13 mouse cellular contexts compared by ENCODE assay signal in genomic region chr7:76661072-76661471, GRCm38 (mm10).
DNase-seq lines count a peak whose midpoint lies in the region; ATAC-seq and TF ChIP-seq lines count a peak whose summit lies in the region.
"Had no signal": no experiment of that assay in that cellular context is flagged by ENCODE, and none has a peak within 500 bp of the region (broad histone marks: within the 10 kb centered on the region; RNA-seq: fewer than 3 reads in every experiment).

No protein-coding gene starts in this region.

- no peak overlapping the region for H3K4me3 ChIP-seq in intestine, embryonic 14.5 days (ENCODE audit: low read depth, low read length)
- no peak overlapping the region for H3K4me3 ChIP-seq in intestine, postnatal 0 days (ENCODE audit: low read depth, low read length)
- H3K4me3 ChIP-seq in stomach, embryonic 16.5 days (replicated peaks; ENCODE audit: low read length) = no peak overlapping the region
- no peak overlapping the region for H3K4me3 ChIP-seq in forebrain, embryonic 14.5 days (ENCODE audit: low read depth, low read length)
- H3K4me3 ChIP-seq: hindbrain, embryonic 13.5 days; limb, embryonic 10.5 days; midbrain, embryonic 13.5 days had no signal

- peak; percentile 57 for DNase-seq in intestine, embryonic 14.5 days (ENCODE audit: low spot score)
- peak; percentile 3 for DNase-seq in ovary, postnatal 36 days (ENCODE audit: low spot score)
- no peak for DNase-seq in ovary, postnatal 10 days (ENCODE audit: low spot score)
- DNase-seq in heart, postnatal 14 days = peak; percentile 36 to 37
- DNase-seq in forebrain, embryonic 14.5 days (ENCODE audit: low spot score) = no peak
- DNase-seq: liver, postnatal 0 days; thymus, postnatal 4 days had no signal

- WGBS in intestine, embryonic 14.5 days = 32% methylated on average over 5 of the region's 5 CpGs
- 58% methylated on average over 5 of the region's 5 CpGs for WGBS in intestine, postnatal 0 days
- 33% methylated on average over 5 of the region's 5 CpGs for WGBS in stomach, embryonic 16.5 days
- 93% methylated on average over 5 of the region's 5 CpGs for WGBS in forebrain, embryonic 14.5 days

- H3K4me2 ChIP-seq in intestine, embryonic 14.5 days (ENCODE audit: low read length) = no peak overlapping the region
- H3K4me2 ChIP-seq in intestine, postnatal 0 days (replicated peaks; ENCODE audit: low read depth) = no peak overlapping the region
- H3K4me2 ChIP-seq in stomach, embryonic 16.5 days (ENCODE audit: low read depth, low read length) = no peak overlapping the region
- H3K4me2 ChIP-seq in forebrain, embryonic 14.5 days (ENCODE audit: low read length) = no peak overlapping the region
- H3K4me2 ChIP-seq: hindbrain, embryonic 13.5 days; midbrain, embryonic 13.5 days had no signal

- peaks cover 8% of the 10 kb centered on the region for H3K4me1 ChIP-seq in intestine, embryonic 14.5 days (replicated peaks; ENCODE audit: control insufficient read depth, insufficient read depth, low read length)
- H3K4me1 ChIP-seq in intestine, postnatal 0 days (replicated peaks; ENCODE audit: control insufficient read depth, insufficient read depth, low read length) = no peaks in the 10 kb centered on the region
- H3K4me1 ChIP-seq in stomach, embryonic 16.5 days (ENCODE audit: control insufficient read depth, insufficient read depth, low read length) = peaks cover 8% of the 10 kb centered on the region; the same call in 1 of the 2 replicates
- no peaks in the 10 kb centered on the region for H3K4me1 ChIP-seq in forebrain, embryonic 14.5 days (ENCODE audit: control insufficient read depth, insufficient read depth, low read length)
- H3K4me1 ChIP-seq: hindbrain, embryonic 13.5 days; limb, embryonic 10.5 days; midbrain, embryonic 13.5 days had no signal

- TF ChIP-seq CTCF in intestine, postnatal 0 days (IDR thresholded peaks at IDR 0.05; ENCODE audit: low read depth) = no peak

- H3K36me3 ChIP-seq in intestine, embryonic 14.5 days (ENCODE audit: control insufficient read depth, insufficient read depth, low read length) = no peaks in the 10 kb centered on the region
- no peaks in the 10 kb centered on the region for H3K36me3 ChIP-seq in intestine, postnatal 0 days (ENCODE audit: control insufficient read depth, insufficient read depth)
- H3K36me3 ChIP-seq in stomach, embryonic 16.5 days (ENCODE audit: control insufficient read depth, insufficient read depth, low read length) = no peaks in the 10 kb centered on the region
- H3K36me3 ChIP-seq in forebrain, embryonic 14.5 days (ENCODE audit: control insufficient read depth, insufficient read depth, low read length) = no peaks in the 10 kb centered on the region
- H3K36me3 ChIP-seq: hindbrain, embryonic 13.5 days; limb, embryonic 10.5 days; midbrain, embryonic 13.5 days had no signal

- peak overlapping the region; percentile 34; the same call in 1 of the 2 replicates for H3K27ac ChIP-seq in intestine, embryonic 14.5 days (ENCODE audit: low read depth)
- H3K27ac ChIP-seq in intestine, postnatal 0 days (ENCODE audit: low read depth, low read length) = no peak overlapping the region
- peak overlapping the region; percentile 44 for H3K27ac ChIP-seq in stomach, embryonic 16.5 days (ENCODE audit: low read length)
- H3K27ac ChIP-seq in forebrain, embryonic 14.5 days (ENCODE audit: low read depth, low read length) = no peak overlapping the region
- H3K27ac ChIP-seq: hindbrain, embryonic 13.5 days; limb, embryonic 10.5 days; midbrain, embryonic 13.5 days had no signal

- no peak overlapping the region for H3K9ac ChIP-seq in intestine, embryonic 14.5 days (ENCODE audit: low read length)
- no peak overlapping the region for H3K9ac ChIP-seq in intestine, postnatal 0 days (ENCODE audit: low read depth, low read length)
- H3K9ac ChIP-seq in stomach, embryonic 16.5 days (ENCODE audit: low read length) = no peak overlapping the region
- no peak overlapping the region for H3K9ac ChIP-seq in forebrain, embryonic 14.5 days (ENCODE audit: low read length)
- H3K9ac ChIP-seq: hindbrain, embryonic 13.5 days; liver, postnatal 0 days; midbrain, embryonic 13.5 days had no signal

- H3K9me3 ChIP-seq in intestine, embryonic 14.5 days (ENCODE audit: control insufficient read depth, low read length) = no peaks in the 10 kb centered on the region
- no peaks in the 10 kb centered on the region for H3K9me3 ChIP-seq in intestine, postnatal 0 days (ENCODE audit: control insufficient read depth)
- H3K9me3 ChIP-seq in stomach, embryonic 16.5 days (replicated peaks; ENCODE audit: control insufficient read depth, low read length) = no peaks in the 10 kb centered on the region
- no peaks in the 10 kb centered on the region for H3K9me3 ChIP-seq in forebrain, embryonic 14.5 days (replicated peaks; ENCODE audit: control insufficient read depth, low read length)
- H3K9me3 ChIP-seq: hindbrain, embryonic 13.5 days; limb, embryonic 10.5 days; midbrain, embryonic 13.5 days had no signal

- peak; percentile 36; the same call in 1 of the 2 replicates for ATAC-seq in intestine, embryonic 14.5 days (replicated peaks; ENCODE audit: low FRiP score, low TSS enrichment, low read depth)
- no peak for ATAC-seq in intestine, postnatal 0 days
- peak; percentile 89 for ATAC-seq in stomach, embryonic 16.5 days (ENCODE audit: insufficient read depth, low FRiP score)
- ATAC-seq in forebrain, embryonic 14.5 days = no peak
- ATAC-seq: CD4-positive, CD25-positive, alpha-beta regulatory T cell, adult 4 months; liver, postnatal 0 days; midbrain, embryonic 13.5 days had no signal

- H3K27me3 ChIP-seq in intestine, embryonic 14.5 days (replicated peaks; ENCODE audit: control insufficient read depth, insufficient read depth, low read length) = no peaks in the 10 kb centered on the region
- H3K27me3 ChIP-seq in intestine, postnatal 0 days (replicated peaks; ENCODE audit: control insufficient read depth, insufficient read depth, low read length) = no peaks in the 10 kb centered on the region
- H3K27me3 ChIP-seq in stomach, embryonic 16.5 days (ENCODE audit: control insufficient read depth, insufficient read depth, low read length) = no peaks in the 10 kb centered on the region
- no peaks in the 10 kb centered on the region for H3K27me3 ChIP-seq in forebrain, embryonic 14.5 days (replicated peaks; ENCODE audit: control insufficient read depth, insufficient read depth, low read length)
- H3K27me3 ChIP-seq: hindbrain, embryonic 13.5 days; midbrain, embryonic 13.5 days had no signal

- intact Hi-C loops in heart, postnatal 14 days (cut with DNase I) = no loop called here

Comparison
In these comparisons a context has a peak if more than half of its experiments do, and no peak if none do; other contexts are left out.
1. ATAC-seq: peak in intestine, embryonic 14.5 days (single experiment) and stomach, embryonic 16.5 days (single experiment); none in intestine, postnatal 0 days (single experiment) and forebrain, embryonic 14.5 days (single experiment).
2. DNase-seq: peak in intestine, embryonic 14.5 days (single experiment), ovary, postnatal 36 days (single experiment) and heart, postnatal 14 days (2 of 2); none in ovary, postnatal 10 days (single experiment) and forebrain, embryonic 14.5 days (single experiment).
3. H3K27ac ChIP-seq: peak in intestine, embryonic 14.5 days (single experiment) and stomach, embryonic 16.5 days (single experiment); none in intestine, postnatal 0 days (single experiment) and forebrain, embryonic 14.5 days (single experiment).